Mouse (Mus musculus) thymus, adult 2 months (tissue): ENCODE measurements at regions not wholly inside any gene's neighbourhood (a gene's known extent, or its start where the extent isn't known, plus 50 kb on each side); places are given as distances from the start of the nearest gene placed in this dataset.

Experiments
- CTCF ChIP-seq: fragments of 200-500 bp; IDR thresholded peaks from 2 replicates; pipeline ENCODE4 v1.5.1; 2012; ENCODE audit warnings: mild to moderate bottlenecking, control low read depth, low read length, moderate library complexity, borderline replicate concordance; ENCODE audit not compliant: control insufficient read depth, poor library complexity, insufficient read depth; ENCODE audit errors: extremely low read depth
- POLR2A ChIP-seq: fragments of 200-500 bp; IDR thresholded peaks from 2 replicates; pipeline ENCODE4 v1.6.1; 2012; ENCODE audit warnings: mild to moderate bottlenecking, low read length, control low read depth, moderate library complexity; ENCODE audit not compliant: control insufficient read depth, poor library complexity, insufficient read depth; ENCODE audit errors: extremely low read depth

GRCm38 (mm10) chr16:57823329-57823728 is 68.8 kb upstream of the Col8a1 start:
- TF ChIP-seq CTCF (no peak), POLR2A (no peak)
